Mouse (Mus musculus) adipocyte (in vitro differentiated cells): ENCODE measurements around the gene Shank1.
A peak's percentile ranks its signal among the peaks of the same experiment; 100 is the strongest.
"Not testable (repeated sequence)": the region's sequence is repeated elsewhere in the genome, so short reads cannot be mapped to it uniquely, and the experiment has no call there.

Experiments used
- DNase-seq: peaks from one replicate; pipeline ENCODE4 v3.0.0-alpha.2; 2016; ENCODE audit warnings: low spot score

Shank1 gene

DNA sequence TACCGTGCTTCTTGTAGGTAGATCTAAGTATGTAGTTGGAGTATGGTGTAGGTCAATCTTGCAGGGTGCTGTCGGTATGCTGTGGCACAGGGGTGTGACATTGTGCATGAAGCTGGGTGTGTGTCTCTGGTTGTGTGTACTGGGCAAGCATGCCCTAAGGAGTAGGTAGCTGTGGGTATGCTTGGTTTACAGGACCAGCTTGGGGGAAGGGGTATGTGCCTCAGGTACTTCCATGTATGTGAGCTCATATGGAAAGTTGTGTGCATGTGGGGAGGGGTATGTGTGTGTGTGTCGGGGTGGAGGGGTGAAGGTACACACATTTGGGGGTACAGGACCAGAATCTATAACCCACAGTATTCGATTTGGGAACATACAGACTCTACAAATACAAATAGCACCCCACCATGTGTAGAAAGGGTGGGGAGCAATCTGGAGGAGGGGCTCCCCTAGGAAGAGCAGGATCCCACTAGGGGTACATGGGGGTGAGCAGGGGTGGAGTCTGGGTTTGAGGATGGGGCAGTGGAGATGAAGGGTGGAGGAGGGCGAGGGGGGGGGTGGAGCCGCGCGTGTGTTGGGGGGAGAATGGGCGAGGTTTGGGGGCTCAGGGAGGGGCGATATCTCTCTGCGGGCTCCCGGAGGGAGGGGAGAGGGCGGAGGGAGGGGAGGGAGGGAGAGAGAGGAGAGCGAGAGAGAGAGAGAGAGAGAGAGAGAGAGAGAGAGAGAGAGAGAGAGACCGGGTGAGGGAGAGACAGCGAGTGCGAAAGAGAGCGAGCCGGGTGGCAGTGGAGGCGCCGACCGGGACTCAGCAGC is at the start of gene Shank1:
TSS of gene Shank1 (plus strand) at position 779 of the 810 bp plus-strand sequence.
- DNase-seq: no peak

GRCm38 (mm10) chr7:44260410-44260809 is 49.6 kb upstream of the Shank1 start:
- no peak for DNase-seq

DNA sequence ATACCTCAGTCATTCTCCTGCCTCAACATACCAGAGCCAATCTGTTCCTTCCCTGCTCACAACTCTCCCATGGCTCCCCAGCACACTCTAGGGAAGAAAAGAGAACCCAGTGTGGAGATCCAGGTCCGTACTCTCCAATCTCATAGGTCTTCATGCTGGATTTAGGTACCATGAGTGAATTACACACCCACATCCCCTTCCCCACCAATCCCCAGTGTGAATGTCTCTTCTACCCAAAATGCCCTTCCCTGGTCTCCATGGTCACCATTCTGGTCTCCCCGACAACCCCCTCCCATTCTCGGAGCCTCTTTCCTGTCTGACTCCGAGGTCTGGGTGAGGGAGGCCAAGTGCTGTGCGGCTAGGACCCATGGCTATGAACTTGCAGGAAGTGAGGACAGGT is 48.9 kb upstream of the Shank1 start, which contains the start of gene Gm15517:
TSS of gene Gm15517 (plus strand) at position 301 of the 400 bp plus-strand sequence.
- DNase-seq: no peak

DNA sequence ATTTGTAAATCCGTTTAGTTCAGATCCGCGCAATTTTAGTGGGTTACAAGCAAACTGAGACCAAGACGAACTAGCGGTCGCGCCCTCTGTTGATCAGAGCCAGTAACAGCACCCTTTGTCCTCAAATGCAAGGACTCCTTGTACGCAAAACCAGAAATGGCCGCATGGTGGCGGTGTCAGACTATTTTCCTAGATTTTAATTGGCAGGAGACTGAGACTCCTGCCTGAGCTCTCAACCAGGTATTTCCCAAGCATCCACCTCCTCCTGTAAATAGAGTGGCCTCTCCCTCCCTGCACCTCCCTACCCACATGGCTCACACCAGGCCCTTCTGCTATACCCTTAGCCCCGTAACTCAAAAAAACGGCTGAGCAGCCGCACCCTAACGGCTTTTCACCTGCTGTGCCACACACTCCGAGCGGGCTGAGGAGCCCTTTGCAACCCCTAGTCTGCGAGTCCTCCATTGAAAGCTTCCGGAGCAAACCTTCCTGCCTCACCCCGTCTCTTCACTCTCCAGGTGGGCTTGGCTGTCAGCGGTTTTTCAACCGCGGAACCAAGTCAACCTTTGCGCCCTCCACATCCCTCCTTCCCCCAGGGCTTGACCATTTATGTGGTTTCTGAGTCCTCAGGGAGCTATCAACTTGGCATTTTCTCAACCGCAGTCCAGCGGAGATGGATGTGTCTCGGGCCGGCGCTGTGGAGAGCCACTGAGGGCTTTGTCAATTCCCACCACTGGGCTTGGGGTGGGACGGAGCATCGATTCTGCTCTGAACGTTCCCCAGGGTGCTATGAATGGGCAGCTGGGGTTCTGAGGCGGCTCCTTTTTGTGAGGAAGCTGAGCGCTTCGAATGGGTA is 47.0 kb upstream of the Shank1 start:
- peak; percentile 92 for DNase-seq

DNA sequence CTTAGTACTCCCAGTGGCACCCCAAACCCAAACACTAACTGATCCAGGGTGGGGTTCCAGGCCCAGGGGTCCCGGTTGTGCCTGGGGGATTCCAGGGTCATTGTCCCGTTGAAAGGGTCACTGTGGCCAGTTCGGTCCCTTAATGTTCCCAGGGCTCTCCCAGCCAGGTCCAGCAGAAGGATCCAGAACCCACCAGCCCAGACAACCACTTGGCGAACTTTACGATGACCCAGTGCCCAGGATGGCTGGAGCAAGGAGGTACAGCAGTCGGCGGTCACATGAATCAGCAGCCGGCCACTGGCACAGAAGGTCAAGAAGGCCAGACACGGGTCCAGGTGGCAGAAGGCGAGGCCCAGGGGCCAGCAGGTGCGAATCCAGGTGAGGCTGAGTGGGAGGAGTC is 41.9 kb upstream of the Shank1 start:
- no peak for DNase-seq

- DNase-seq: no peak
These were observed 40.7 kb upstream of the Shank1 start for GRCm38 (mm10) chr7:44269397-44269796.

GRCm38 (mm10) chr7:44271309-44271708 is 38.7 kb upstream of the Shank1 start:
- DNase-seq: peak; percentile 75

DNA sequence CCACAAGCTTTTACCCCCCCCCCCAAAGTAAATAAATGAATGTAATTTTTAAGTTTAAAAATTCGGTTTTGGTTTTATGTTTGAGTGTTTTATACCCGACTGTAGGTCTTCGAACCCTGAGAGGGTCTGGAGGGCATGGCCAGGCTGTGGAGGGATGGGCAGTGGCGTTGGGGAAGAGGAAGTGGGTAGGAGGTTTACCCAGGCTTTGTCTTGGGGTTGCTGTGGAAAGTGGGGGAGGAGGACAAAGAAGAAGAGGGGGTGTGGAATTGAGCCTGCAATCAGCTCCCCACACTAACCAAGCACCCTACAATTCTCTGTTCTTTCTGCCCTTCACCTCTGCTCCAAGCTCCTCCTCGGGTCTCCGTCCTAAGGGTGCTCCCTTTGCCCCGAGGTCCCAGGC is 37.5 kb upstream of the Shank1 start:
- no peak for DNase-seq

- no peak for DNase-seq
These were observed 36.6 kb upstream of the Shank1 start for GRCm38 (mm10) chr7:44273446-44273845.

DNA sequence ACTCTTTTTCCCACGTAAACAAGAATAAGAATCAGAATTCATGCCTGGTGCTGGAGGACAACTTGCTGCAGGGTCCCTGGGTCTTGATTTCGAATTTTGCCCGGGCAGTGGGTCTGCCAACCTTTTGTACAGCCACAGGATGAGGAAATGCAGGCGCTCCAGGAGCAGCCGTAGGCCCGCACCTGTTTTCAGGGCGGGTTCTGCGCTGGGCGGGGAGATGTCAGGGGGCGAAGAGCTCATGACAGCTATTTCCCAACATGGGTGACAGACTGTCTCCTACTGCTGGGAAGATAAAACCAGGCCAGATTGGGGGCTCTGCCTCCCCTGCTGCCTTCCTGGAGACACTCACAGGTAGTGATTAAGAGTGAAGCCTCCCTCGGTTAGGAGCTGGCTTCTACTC is 36.0 kb upstream of the Shank1 start:
- DNase-seq: no peak

DNA sequence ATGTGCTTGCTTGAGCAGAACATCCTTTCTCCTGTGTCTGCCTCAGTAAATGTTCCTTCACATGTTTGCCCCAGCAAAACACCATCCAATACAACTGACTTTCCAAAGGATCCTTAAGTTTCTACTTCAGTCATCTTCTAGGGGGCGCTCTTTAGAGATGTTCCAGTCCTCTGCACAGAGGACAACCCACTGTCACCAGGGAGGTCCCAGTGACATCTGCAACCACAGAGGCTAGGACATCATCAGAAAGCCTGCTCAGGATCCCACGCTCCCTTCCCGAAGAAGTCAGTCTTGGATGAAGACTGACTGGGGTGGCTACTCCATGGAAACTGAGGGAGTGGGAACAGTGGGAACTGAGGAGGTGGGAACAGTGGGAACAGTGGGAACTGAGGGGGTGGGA is 34.5 kb upstream of the Shank1 start:
- DNase-seq: no peak

GRCm38 (mm10) chr7:44276461-44277249 is 33.4 kb upstream of the Shank1 start:
- DNase-seq: no peak

GRCm38 (mm10) chr7:44277250-44277622 is 32.8 kb upstream of the Shank1 start:
- no peak for DNase-seq

DNA sequence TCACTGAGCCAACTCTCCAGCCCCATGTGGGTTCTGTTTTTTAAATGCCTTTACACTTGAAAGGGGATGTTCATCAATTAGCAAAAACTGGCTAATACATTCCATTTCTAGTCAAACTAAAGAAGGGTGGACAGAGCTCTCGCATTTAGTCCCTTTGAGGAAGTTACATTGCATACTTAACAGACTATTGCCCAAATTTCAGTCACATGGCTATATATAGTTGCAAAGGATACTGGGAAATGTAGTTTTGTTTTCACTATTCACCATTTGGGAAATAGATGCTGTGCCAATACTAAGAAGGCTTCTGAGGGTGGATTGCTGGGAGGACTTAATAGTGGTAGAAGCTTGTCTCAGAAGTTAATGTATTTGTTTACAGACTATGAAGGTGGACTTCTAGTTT is 29.1 kb upstream of the Shank1 start:
- DNase-seq: no peak

DNA sequence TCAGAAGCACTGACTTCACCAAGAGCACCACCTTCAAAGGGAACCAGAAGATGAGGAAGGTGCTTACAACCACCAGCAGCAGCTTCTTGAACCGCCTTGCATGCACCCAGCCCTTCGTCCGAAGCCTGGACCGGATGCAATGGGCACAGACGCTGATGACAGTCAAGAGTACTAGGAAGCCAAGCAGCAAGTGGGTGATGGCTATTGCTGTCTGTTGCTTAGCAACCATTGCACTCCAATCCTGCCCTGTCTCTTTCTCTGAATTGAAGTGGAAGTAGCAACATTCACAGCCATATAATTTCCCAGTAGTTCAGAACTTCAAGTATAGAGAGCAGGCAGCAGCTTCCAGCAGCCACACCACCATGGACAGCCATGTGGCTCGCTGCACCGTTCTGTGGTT is 28.5 kb upstream of the Shank1 start:
- DNase-seq: no peak

- no peak for DNase-seq
These were observed 22.3 kb upstream of the Shank1 start for GRCm38 (mm10) chr7:44287760-44288159.

DNA sequence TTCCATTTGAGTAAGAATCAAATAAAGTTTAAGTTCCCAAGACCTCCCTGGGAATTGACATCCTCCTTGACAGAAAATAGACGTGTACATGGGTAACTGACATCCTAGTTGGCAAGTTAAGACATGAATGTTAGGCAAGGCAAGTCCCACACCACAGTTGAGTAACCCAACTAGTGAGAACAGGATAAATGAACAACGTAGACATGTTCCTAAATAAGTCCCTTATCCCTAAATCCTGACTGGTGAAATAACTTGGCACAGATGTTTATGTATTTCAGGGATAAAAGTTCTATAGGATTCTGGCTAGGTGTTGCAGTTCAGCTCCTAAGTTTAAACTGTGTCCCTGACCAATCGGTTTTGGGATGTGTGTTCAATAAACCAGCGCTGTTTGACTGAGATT is 19.1 kb upstream of the Shank1 start:
- peak; percentile 5 for DNase-seq

GRCm38 (mm10) chr7:44291418-44291817 is 18.6 kb upstream of the Shank1 start:
- no peak for DNase-seq

DNA sequence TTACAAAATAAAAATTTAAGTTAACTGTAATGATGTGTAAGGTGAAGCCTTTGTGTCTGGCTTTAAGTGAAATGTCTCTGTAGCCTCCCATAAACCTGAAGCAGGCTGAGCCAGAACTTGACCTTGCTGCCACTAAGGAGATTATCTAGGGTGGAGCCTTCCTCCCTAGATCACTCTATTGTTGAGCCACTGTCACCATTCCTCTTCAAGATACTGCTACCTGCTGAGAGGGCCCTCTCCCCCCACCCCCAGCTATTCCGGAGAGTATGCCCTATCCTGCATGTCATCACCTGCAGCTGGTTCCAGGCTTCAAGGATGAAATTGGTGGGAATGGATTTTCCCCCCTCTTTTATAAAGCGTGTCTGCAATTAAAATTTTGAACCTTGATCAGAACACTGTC is 12.6 kb upstream of the Shank1 start:
- not testable (repeated sequence) for DNase-seq

DNA sequence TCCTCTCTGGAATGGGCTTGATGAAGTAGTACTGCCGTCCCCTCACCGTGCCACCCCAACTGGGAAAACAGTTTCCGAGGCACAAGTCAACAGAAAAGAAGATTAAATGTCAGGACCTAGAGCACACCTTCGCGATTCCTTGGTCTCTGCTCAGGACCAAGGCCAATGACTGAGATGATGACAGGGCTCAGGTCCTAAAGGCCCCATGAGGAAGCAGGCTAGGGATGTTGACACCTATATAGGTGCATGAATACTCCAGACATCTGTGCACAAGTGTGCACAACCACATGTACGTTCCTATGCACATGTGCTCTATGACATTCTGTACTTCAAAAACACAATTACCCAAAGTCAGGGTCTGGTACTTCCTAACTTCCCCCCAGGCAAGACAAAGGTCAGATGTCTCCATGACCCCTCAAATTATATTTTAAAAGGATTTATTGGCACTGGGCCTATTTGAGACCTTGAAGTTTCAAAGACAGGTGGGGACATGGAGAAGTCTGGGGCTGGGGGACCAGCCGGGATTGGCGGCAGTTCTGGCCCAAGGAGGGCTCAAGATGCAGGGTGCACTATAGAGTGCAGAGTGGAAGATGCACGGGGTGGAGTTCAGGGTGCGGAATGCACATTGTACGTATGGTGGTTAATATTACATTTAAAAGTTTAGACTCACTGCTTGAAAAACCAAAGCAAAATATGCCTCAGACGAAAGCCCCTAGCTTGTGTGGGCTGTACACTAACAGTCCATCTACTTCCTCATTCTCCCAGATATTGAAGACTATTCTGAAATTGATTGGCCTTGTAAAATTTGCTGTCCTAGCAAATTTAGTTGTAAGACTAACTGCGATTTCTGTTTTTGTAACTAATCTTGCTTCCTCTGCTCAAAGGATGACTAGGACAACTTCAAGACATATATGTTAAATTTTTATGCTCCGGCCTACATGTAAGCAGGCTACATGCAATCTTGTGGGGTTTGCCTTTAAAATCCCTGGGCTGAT is 6.4 kb upstream of the Shank1 start:
- DNase-seq: no peak

- DNase-seq: no peak
These were observed 5.6 kb upstream of the Shank1 start for GRCm38 (mm10) chr7:44304463-44304774.
